Mouse (Mus musculus) limb, embryonic 10.5 days (tissue): ENCODE results near the gene Smg9. TPM values are rescaled to one million over a fixed set of nuclear protein-coding genes. Genes with fewer than 3 reads are reported as not detected.
A peak's percentile ranks its signal among the peaks of the same experiment; 100 is the strongest.
"Not testable (repeated sequence)": the region's sequence is repeated elsewhere in the genome, so short reads cannot be mapped to it uniquely, and the experiment has no call there.

Experiments
- DNase-seq: peaks from one replicate; pipeline ENCODE4 v3.0.0-alpha.2; 2017; ENCODE audit warnings: low spot score
- H3K27ac ChIP-seq: fragments of 300-500 bp; sonication (generic); 2 replicates; pipeline ENCODE4 v1.5.1; 2016; ENCODE audit warnings: mild to moderate bottlenecking
- H3K27me3 ChIP-seq: fragments of 300-500 bp; sonication (generic); 2 replicates; pipeline ENCODE4 v1.6.1; 2016; ENCODE audit warnings: low read depth, mild to moderate bottlenecking; ENCODE audit not compliant: poor library complexity, severe bottlenecking
- H3K36me3 ChIP-seq: fragments of 300-500 bp; sonication (generic); 2 replicates; pipeline ENCODE4 v1.6.1; 2016; ENCODE audit warnings: mild to moderate bottlenecking, moderate library complexity
- H3K4me1 ChIP-seq: fragments of 300-500 bp; sonication (generic); 2 replicates; pipeline ENCODE4 v1.6.1; 2016
- H3K4me3 ChIP-seq: fragments of 300-500 bp; sonication (generic); 2 replicates; pipeline ENCODE4 v1.5.1; 2016; ENCODE audit warnings: mild to moderate bottlenecking, moderate library complexity
- H3K9me3 ChIP-seq: fragments of 300-500 bp; sonication (generic); replicated peaks from 2 replicates; pipeline ENCODE4 v1.6.1; 2016; ENCODE audit warnings: mild to moderate bottlenecking
- WGBS: fragments of 180-500 bp; shearing (Covaris S2); methylation state at CpG from one replicate; pipeline ENCODE4 v1.1.7; 2016; 5-methylcytosine and 5-hydroxymethylcytosine counted together
- polyA plus RNA-seq: library from polyadenylated mRNA; unstranded; fragments of >200 nt; fragmentation: Nextera tagmentation; extraction: Ambion mirVana; gene quantifications from 2 replicates; pipeline ENCODE4 v1.2.1, GENCODE M21; 2016

Smg9 gene
- polyA plus RNA-seq, 1 experiment from 2014 or later = 29.0 TPM

- no peak overlapping the region for H3K4me3 ChIP-seq
Observed at GRCm38 (mm10) chr7:24398364-24398913, 980 bp upstream of the Smg9 start.

GRCm38 (mm10) chr7:24400082-24400452 lies 648 bp downstream of the Smg9 start:
- no peaks in the 10 kb centered on the region for H3K27me3 ChIP-seq
- WGBS = 19% methylated on average over 3 of the region's 3 CpGs

More at GRCm38 (mm10) chr7:24398364-24398913, 980 bp upstream of the Smg9 start:
- no peaks in the 10 kb centered on the region for H3K27me3 ChIP-seq
- no peak overlapping the region for H3K27ac ChIP-seq
- peaks cover 21% of the 10 kb centered on the region for H3K36me3 ChIP-seq
- H3K4me1 ChIP-seq = peaks cover 23% of the 10 kb centered on the region
- 92% methylated on average over 8 of the region's 8 CpGs for WGBS
- no peaks in the 10 kb centered on the region for H3K9me3 ChIP-seq
- DNase-seq = no peak

GRCm38 (mm10) chr7:24400489-24400888 lies 1.1 kb downstream of the Smg9 start:
- DNase-seq, H3K4me1 ChIP-seq, H3K27ac ChIP-seq, H3K4me3 ChIP-seq, H3K27me3 ChIP-seq, H3K9me3 ChIP-seq: not testable (repeated sequence)
- WGBS = 94% methylated on average over 4 of the region's 4 CpGs
- H3K36me3 ChIP-seq = peaks cover 41% of the 10 kb centered on the region

More at GRCm38 (mm10) chr7:24400082-24400452, 648 bp downstream of the Smg9 start:
- Histone ChIP-seq H3K4me1 (peaks cover 13% of the 10 kb centered on the region), H3K27ac (peak overlapping the region; percentile 94), H3K36me3 (peaks cover 36% of the 10 kb centered on the region), H3K4me3 (peak overlapping the region; percentile 72), H3K9me3 (no peaks in the 10 kb centered on the region)
- no peak for DNase-seq

GRCm38 (mm10) chr7:24402851-24403250 lies 3.4 kb downstream of the Smg9 start:
- DNase-seq = no peak
- H3K36me3 ChIP-seq = peaks cover 62% of the 10 kb centered on the region
- H3K4me1 ChIP-seq = peaks cover 16% of the 10 kb centered on the region
- no peak overlapping the region for H3K4me3 ChIP-seq
- H3K27ac ChIP-seq = no peak overlapping the region
- WGBS = over 99% methylated on average over 9 of the region's 9 CpGs
- H3K9me3 ChIP-seq = no peaks in the 10 kb centered on the region
- no peaks in the 10 kb centered on the region for H3K27me3 ChIP-seq

GRCm38 (mm10) chr7:24405649-24406048 lies 6.2 kb downstream of the Smg9 start:
- Histone ChIP-seq H3K9me3 (no peaks in the 10 kb centered on the region), H3K27me3 (no peaks in the 10 kb centered on the region), H3K4me3 (no peak overlapping the region), H3K4me1 (peaks cover 10% of the 10 kb centered on the region), H3K36me3 (peaks cover 76% of the 10 kb centered on the region), H3K27ac (no peak overlapping the region)
- no peak for DNase-seq
- 96% methylated on average over 13 of the region's 13 CpGs for WGBS

- WGBS = 51% methylated on average over 5 of the region's 5 CpGs
- peak; percentile 78 for DNase-seq
Observed at GRCm38 (mm10) chr7:24406528-24407344, 7.3 kb downstream of the Smg9 start.

GRCm38 (mm10) chr7:24408186-24408585 lies 8.8 kb downstream of the Smg9 start:
- H3K4me1 ChIP-seq = peaks cover 7% of the 10 kb centered on the region
- H3K9me3 ChIP-seq = no peaks in the 10 kb centered on the region
- DNase-seq = no peak
- H3K36me3 ChIP-seq = peaks cover 72% of the 10 kb centered on the region
- H3K4me3 ChIP-seq = no peak overlapping the region
- no peak overlapping the region for H3K27ac ChIP-seq
- no peaks in the 10 kb centered on the region for H3K27me3 ChIP-seq
- 93% methylated on average over 9 of the region's 9 CpGs for WGBS

More at GRCm38 (mm10) chr7:24406528-24407344, 7.3 kb downstream of the Smg9 start:
- Histone ChIP-seq H3K4me1 (peaks cover 7% of the 10 kb centered on the region), H3K27me3 (no peaks in the 10 kb centered on the region), H3K27ac (peak overlapping the region; percentile 37; the same call in 1 of the 2 replicates), H3K4me3 (no peak overlapping the region), H3K9me3 (no peaks in the 10 kb centered on the region), H3K36me3 (peaks cover 75% of the 10 kb centered on the region)

- H3K4me1 ChIP-seq = peaks cover 7% of the 10 kb centered on the region
- H3K9me3 ChIP-seq = no peaks in the 10 kb centered on the region
- no peak overlapping the region for H3K27ac ChIP-seq
- peaks cover 59% of the 10 kb centered on the region for H3K36me3 ChIP-seq
- H3K27me3 ChIP-seq = no peaks in the 10 kb centered on the region
- H3K4me3 ChIP-seq = no peak overlapping the region
- WGBS = 91% methylated on average over 6 of the region's 6 CpGs
- no peak for DNase-seq
Observed at GRCm38 (mm10) chr7:24410123-24410522, 10.7 kb downstream of the Smg9 start.

GRCm38 (mm10) chr7:24410831-24411230 lies 11.4 kb downstream of the Smg9 start:
- 89% methylated on average over 3 of the region's 3 CpGs for whole genome bisulfite sequencing
- H3K36me3 ChIP-seq = peaks cover 52% of the 10 kb centered on the region

GRCm38 (mm10) chr7:24413630-24414029 lies 14.2 kb downstream of the Smg9 start:
- WGBS = 81% methylated on average over 3 of the region's 3 CpGs

More at GRCm38 (mm10) chr7:24410831-24411230, 11.4 kb downstream of the Smg9 start:
- no peak overlapping the region for H3K4me3 ChIP-seq
- no peaks in the 10 kb centered on the region for H3K27me3 ChIP-seq
- no peak overlapping the region for H3K27ac ChIP-seq
- no peak for DNase-seq
- no peaks in the 10 kb centered on the region for H3K9me3 ChIP-seq
- peaks cover 7% of the 10 kb centered on the region for H3K4me1 ChIP-seq

GRCm38 (mm10) chr7:24415261-24415660 lies 15.8 kb downstream of the Smg9 start:
- no peak for DNase-seq
- H3K4me1 ChIP-seq = peaks cover 11% of the 10 kb centered on the region
- H3K27me3 ChIP-seq = no peaks in the 10 kb centered on the region
- no peaks in the 10 kb centered on the region for H3K9me3 ChIP-seq
- H3K27ac ChIP-seq = no peak overlapping the region
- 79% methylated on average over 7 of the region's 7 CpGs for WGBS
- no peak overlapping the region for H3K4me3 ChIP-seq
- H3K36me3 ChIP-seq = peaks cover 38% of the 10 kb centered on the region

More at GRCm38 (mm10) chr7:24413630-24414029, 14.2 kb downstream of the Smg9 start:
- Histone ChIP-seq H3K9me3 (no peaks in the 10 kb centered on the region), H3K4me1 (peaks cover 11% of the 10 kb centered on the region), H3K4me3 (no peak overlapping the region), H3K27ac (no peak overlapping the region), H3K36me3 (peaks cover 38% of the 10 kb centered on the region), H3K27me3 (no peaks in the 10 kb centered on the region)
- no peak for DNase-seq

- 95% methylated on average over 8 of the region's 8 CpGs for WGBS
- no peak overlapping the region for H3K4me3 ChIP-seq
- no peak overlapping the region for H3K27ac ChIP-seq
- DNase-seq = no peak
- no peaks in the 10 kb centered on the region for H3K9me3 ChIP-seq
- H3K4me1 ChIP-seq = peaks cover 11% of the 10 kb centered on the region
- H3K27me3 ChIP-seq = no peaks in the 10 kb centered on the region
- H3K36me3 ChIP-seq = peaks cover 54% of the 10 kb centered on the region
Observed at GRCm38 (mm10) chr7:24419579-24419978, 20.2 kb downstream of the Smg9 start.

GRCm38 (mm10) chr7:24421648-24422047 lies 22.2 kb downstream of the Smg9 start:
- Histone ChIP-seq H3K36me3 (peaks cover 50% of the 10 kb centered on the region), H3K27ac (no peak overlapping the region), H3K9me3 (no peaks in the 10 kb centered on the region), H3K4me1 (peaks cover 7% of the 10 kb centered on the region), H3K27me3 (no peaks in the 10 kb centered on the region), H3K4me3 (no peak overlapping the region)
- no peak for DNase-seq
- 83% methylated on average over 7 of the region's 7 CpGs for WGBS
